Mouse (Mus musculus): ENCODE measurements at regions not wholly inside any gene's neighbourhood (a gene's known extent, or its start where the extent isn't known, plus 50 kb on each side); places are given as distances from the start of the nearest gene placed in this dataset.

- Histone ChIP-seq H3K36me3 (no peaks in the 10 kb centered on the region), H3K9ac (no peak overlapping the region), H3K9me3 (no peaks in the 10 kb centered on the region), H3K4me3 (no peak overlapping the region), H3K4me2 (replicated peaks) (no peak overlapping the region), H3K27me3 (replicated peaks) (no peaks in the 10 kb centered on the region), H3K27ac (no peak overlapping the region), H3K4me1 (no peaks in the 10 kb centered on the region)
- no peak for ATAC-seq (ENCODE audit: low FRiP score, low read depth)
- WGBS: 92% methylated on average over 1 of the region's 1 CpGs
These were observed 221.5 kb downstream of the Epha7 start for GRCm38 (mm10) chr4:29034406-29034805.

DNA sequence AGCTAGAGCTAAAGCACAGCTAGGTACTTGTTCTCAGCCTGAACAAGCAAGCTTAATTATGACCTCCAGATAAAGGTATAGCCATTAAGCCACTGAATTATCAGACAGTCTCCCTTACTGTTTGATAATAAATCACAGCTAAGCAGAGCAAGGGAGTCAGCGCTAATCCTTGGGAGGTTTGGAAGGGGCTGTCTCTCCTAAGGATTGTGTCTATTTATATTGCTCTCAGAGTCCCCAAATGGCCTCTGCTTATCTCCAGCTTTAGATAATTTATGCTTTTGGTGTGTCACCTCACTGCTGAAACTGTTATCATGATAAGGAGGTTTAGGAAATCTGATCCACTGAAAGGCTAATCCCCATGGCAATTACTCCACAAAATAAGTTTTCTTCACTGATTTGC lies 227.1 kb downstream of the Epha7 start:
- H3K27ac ChIP-seq: no peak overlapping the region
- WGBS: 48% methylated on average over 1 of the region's 1 CpGs
- H3K27me3 ChIP-seq (replicated peaks): no peaks in the 10 kb centered on the region
- H3K36me3 ChIP-seq: no peaks in the 10 kb centered on the region
- no peak overlapping the region for H3K4me2 ChIP-seq (replicated peaks)
- no peaks in the 10 kb centered on the region for H3K4me1 ChIP-seq
- no peaks in the 10 kb centered on the region for H3K9me3 ChIP-seq
- no peak overlapping the region for H3K9ac ChIP-seq
- H3K4me3 ChIP-seq: no peak overlapping the region
- ATAC-seq (ENCODE audit: low FRiP score, low read depth): no peak

- ATAC-seq (ENCODE audit: low FRiP score, low read depth): peak; percentile 68; the same call in 1 of the 2 replicates
- Histone ChIP-seq H3K4me3 (no peak overlapping the region), H3K4me1 (no peaks in the 10 kb centered on the region), H3K9ac (no peak overlapping the region), H3K9me3 (no peaks in the 10 kb centered on the region), H3K36me3 (no peaks in the 10 kb centered on the region), H3K4me2 (replicated peaks) (no peak overlapping the region), H3K27me3 (replicated peaks) (no peaks in the 10 kb centered on the region), H3K27ac (no peak overlapping the region)
- WGBS: 33% methylated on average over 12 of the region's 12 CpGs
These were observed 256.0 kb downstream of the Epha7 start for GRCm38 (mm10) chr4:29068678-29069621.

DNA sequence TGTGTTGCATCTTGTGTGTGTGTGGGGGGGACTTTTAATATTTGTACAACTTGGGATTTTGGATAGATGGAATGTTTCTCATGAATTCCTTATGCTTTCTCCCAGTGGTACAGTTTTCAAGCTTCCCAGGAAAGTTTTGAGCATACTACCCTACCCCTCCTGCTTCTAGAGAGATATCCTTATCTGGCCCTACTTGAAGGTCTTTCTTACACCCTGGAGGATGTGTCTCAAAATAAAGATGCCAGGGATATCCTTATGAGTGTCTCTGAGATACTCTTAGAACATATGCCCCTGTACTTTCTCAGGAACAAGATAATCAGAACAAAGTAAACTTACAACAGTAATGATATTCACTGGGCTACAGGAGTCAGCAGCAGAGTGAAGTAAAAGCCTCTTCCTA lies 261.3 kb downstream of the Epha7 start:
- no peak overlapping the region for H3K4me2 ChIP-seq (replicated peaks)
- H3K27ac ChIP-seq: no peak overlapping the region
- H3K9me3 ChIP-seq: no peaks in the 10 kb centered on the region
- no peaks in the 10 kb centered on the region for H3K27me3 ChIP-seq (replicated peaks)
- H3K36me3 ChIP-seq: no peaks in the 10 kb centered on the region
- no peaks in the 10 kb centered on the region for H3K4me1 ChIP-seq
- no peak overlapping the region for H3K9ac ChIP-seq
- ATAC-seq (ENCODE audit: low FRiP score, low read depth): no peak
- no peak overlapping the region for H3K4me3 ChIP-seq

DNA sequence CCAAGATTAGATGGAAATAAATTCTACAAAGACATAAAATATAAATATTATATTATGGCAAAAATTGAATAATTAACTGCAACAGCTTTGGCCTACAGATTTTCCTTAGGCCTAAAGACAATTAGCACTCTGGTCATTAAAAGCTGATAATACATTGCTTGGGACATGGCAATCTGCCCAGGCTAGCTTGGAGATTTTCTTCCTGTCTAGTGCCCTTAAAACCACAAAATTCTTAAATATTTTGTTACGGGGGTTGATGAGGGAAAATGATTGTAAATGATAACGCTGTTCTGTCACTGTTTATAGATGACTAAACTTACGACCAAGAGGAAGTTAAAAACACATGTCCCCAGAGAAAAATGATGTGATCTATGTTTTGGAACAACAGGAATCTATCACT lies 261.9 kb downstream of the Epha7 start:
- H3K4me3 ChIP-seq: no peak overlapping the region
- WGBS: 82% methylated on average over 3 of the region's 3 CpGs
- no peaks in the 10 kb centered on the region for H3K27me3 ChIP-seq (replicated peaks)
- no peak overlapping the region for H3K27ac ChIP-seq
- no peaks in the 10 kb centered on the region for H3K4me1 ChIP-seq
- H3K36me3 ChIP-seq: no peaks in the 10 kb centered on the region
- H3K9ac ChIP-seq: no peak overlapping the region
- no peak overlapping the region for H3K4me2 ChIP-seq (replicated peaks)
- H3K9me3 ChIP-seq: no peaks in the 10 kb centered on the region
- ATAC-seq (ENCODE audit: low FRiP score, low read depth): no peak

DNA sequence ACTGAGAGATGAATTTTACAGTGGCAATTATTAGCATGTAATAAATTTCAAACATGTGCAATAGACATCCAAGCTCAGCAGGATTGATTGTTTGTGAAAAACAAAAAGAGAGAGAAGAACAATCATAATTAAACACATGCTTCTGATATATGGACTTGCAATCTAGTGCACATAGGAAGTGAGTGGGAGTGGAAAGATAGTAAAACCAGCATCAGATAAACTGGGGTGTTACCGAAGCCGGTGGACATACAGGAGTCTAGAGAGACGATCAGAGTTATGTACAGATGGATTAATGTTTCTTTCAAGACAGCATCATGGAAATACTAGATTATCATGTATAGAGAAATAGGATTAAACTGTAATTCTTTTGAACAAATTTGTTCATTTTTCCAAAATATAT lies 263.8 kb downstream of the Epha7 start:
- Histone ChIP-seq H3K4me1 (no peaks in the 10 kb centered on the region), H3K4me3 (no peak overlapping the region), H3K36me3 (no peaks in the 10 kb centered on the region), H3K9me3 (no peaks in the 10 kb centered on the region), H3K27ac (no peak overlapping the region), H3K4me2 (replicated peaks) (no peak overlapping the region), H3K9ac (no peak overlapping the region), H3K27me3 (replicated peaks) (no peaks in the 10 kb centered on the region)
- 93% methylated on average over 3 of the region's 3 CpGs for WGBS
- ATAC-seq (ENCODE audit: low FRiP score, low read depth): no peak

- WGBS: 96% methylated on average over 3 of the region's 3 CpGs
These were observed 265.5 kb downstream of the Epha7 start for GRCm38 (mm10) chr4:29078391-29078790.

GRCm38 (mm10) chr4:29083545-29084290 lies 270.8 kb downstream of the Epha7 start:
- Histone ChIP-seq H3K4me2 (replicated peaks) (no peak overlapping the region), H3K36me3 (no peaks in the 10 kb centered on the region), H3K27me3 (replicated peaks) (no peaks in the 10 kb centered on the region), H3K4me1 (no peaks in the 10 kb centered on the region), H3K4me3 (no peak overlapping the region), H3K9me3 (no peaks in the 10 kb centered on the region), H3K27ac (no peak overlapping the region), H3K9ac (no peak overlapping the region)
- no peak for ATAC-seq (ENCODE audit: low FRiP score, low read depth)
- 81% methylated on average over 5 of the region's 5 CpGs for WGBS

More at GRCm38 (mm10) chr4:29078391-29078790, 265.5 kb downstream of the Epha7 start:
- no peaks in the 10 kb centered on the region for H3K36me3 ChIP-seq
- H3K4me3 ChIP-seq: no peak overlapping the region
- H3K4me2 ChIP-seq (replicated peaks): no peak overlapping the region
- no peak overlapping the region for H3K9ac ChIP-seq
- ATAC-seq (ENCODE audit: low FRiP score, low read depth): no peak
- no peaks in the 10 kb centered on the region for H3K4me1 ChIP-seq
- H3K27me3 ChIP-seq (replicated peaks): no peaks in the 10 kb centered on the region
- no peak overlapping the region for H3K27ac ChIP-seq
- no peaks in the 10 kb centered on the region for H3K9me3 ChIP-seq

GRCm38 (mm10) chr4:29090949-29091348 lies 278.0 kb downstream of the Epha7 start:
- no peak overlapping the region for H3K9ac ChIP-seq
- no peaks in the 10 kb centered on the region for H3K9me3 ChIP-seq
- no peaks in the 10 kb centered on the region for H3K4me1 ChIP-seq
- H3K36me3 ChIP-seq: no peaks in the 10 kb centered on the region
- H3K27ac ChIP-seq: no peak overlapping the region
- H3K4me3 ChIP-seq: no peak overlapping the region
- 43% methylated on average over 4 of the region's 4 CpGs for WGBS
- no peak overlapping the region for H3K4me2 ChIP-seq (replicated peaks)
- no peaks in the 10 kb centered on the region for H3K27me3 ChIP-seq (replicated peaks)
- no peak for ATAC-seq (ENCODE audit: low FRiP score, low read depth)

DNA sequence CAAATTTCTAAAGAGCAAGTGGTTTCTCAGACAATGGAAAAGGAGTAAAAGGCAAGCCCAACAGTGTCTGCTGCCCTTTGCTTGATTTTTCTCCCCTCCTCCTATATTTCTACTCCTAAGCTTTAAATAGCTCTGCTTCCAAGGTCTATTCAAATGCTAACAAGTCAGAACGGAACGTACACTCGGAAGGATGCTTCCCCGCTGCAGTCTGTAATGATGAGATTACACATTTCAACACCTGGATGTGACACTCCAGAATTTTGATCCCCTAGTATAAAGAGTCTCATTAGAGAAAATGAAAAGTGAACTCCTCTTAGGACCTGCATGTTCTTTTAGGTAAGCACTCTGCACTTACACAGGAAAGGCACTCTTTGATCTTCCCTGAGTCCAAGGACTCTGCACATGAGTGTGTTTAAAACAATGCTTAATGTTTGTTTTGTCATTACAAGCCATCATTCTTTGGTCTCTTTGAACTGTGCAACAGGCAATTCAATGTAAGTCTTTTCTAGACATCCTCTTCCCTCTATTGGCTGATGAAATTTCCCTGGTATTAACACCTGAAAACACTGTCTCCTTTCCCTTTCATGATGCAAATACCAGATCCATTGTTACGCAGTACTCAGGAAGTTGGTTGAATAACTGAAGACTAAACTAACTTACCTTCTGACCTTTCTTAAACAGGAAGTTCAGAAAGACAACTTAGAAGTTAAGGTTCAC lies 278.7 kb downstream of the Epha7 start:
- H3K27me3 ChIP-seq (replicated peaks): no peaks in the 10 kb centered on the region
- no peak overlapping the region for H3K27ac ChIP-seq
- H3K9me3 ChIP-seq: no peaks in the 10 kb centered on the region
- no peaks in the 10 kb centered on the region for H3K36me3 ChIP-seq
- H3K4me2 ChIP-seq (replicated peaks): no peak overlapping the region
- H3K4me3 ChIP-seq: no peak overlapping the region
- H3K9ac ChIP-seq: no peak overlapping the region
- H3K4me1 ChIP-seq: no peaks in the 10 kb centered on the region
- ATAC-seq (ENCODE audit: low FRiP score, low read depth): no peak
- WGBS: 33% methylated on average over 5 of the region's 5 CpGs

- Histone ChIP-seq H3K27ac (no peak overlapping the region), H3K4me3 (no peak overlapping the region), H3K27me3 (replicated peaks) (no peaks in the 10 kb centered on the region), H3K36me3 (no peaks in the 10 kb centered on the region), H3K4me1 (no peaks in the 10 kb centered on the region), H3K9me3 (no peaks in the 10 kb centered on the region), H3K9ac (no peak overlapping the region), H3K4me2 (replicated peaks) (no peak overlapping the region)
- ATAC-seq (ENCODE audit: low FRiP score, low read depth): no peak
- 80% methylated on average over 2 of the region's 2 CpGs for WGBS
These were observed 289.4 kb downstream of the Epha7 start for GRCm38 (mm10) chr4:29102373-29102772.

- no peak overlapping the region for H3K4me2 ChIP-seq (replicated peaks)
- no peak overlapping the region for H3K9ac ChIP-seq
- ATAC-seq (ENCODE audit: low FRiP score, low read depth): no peak
- WGBS: 74% methylated on average over 1 of the region's 1 CpGs
- H3K9me3 ChIP-seq: no peaks in the 10 kb centered on the region
- H3K4me1 ChIP-seq: no peaks in the 10 kb centered on the region
- no peaks in the 10 kb centered on the region for H3K27me3 ChIP-seq (replicated peaks)
- H3K36me3 ChIP-seq: no peaks in the 10 kb centered on the region
- H3K27ac ChIP-seq: no peak overlapping the region
- H3K4me3 ChIP-seq: no peak overlapping the region
These were observed 290.5 kb downstream of the Epha7 start for GRCm38 (mm10) chr4:29103414-29103813.

All from neural tube, embryonic 12.5 days (tissue).